Mouse (Mus musculus) embryo, embryonic 11 days (tissue): ENCODE measurements around the gene Olfr1128.
"Not testable (repeated sequence)": the region's sequence is repeated elsewhere in the genome, so short reads cannot be mapped to it uniquely, and the experiment has no call there.

Experiments used
- DNase-seq: peaks from one replicate; pipeline ENCODE4 v3.0.0-alpha.2; 2015

Gene Olfr1128

DNA sequence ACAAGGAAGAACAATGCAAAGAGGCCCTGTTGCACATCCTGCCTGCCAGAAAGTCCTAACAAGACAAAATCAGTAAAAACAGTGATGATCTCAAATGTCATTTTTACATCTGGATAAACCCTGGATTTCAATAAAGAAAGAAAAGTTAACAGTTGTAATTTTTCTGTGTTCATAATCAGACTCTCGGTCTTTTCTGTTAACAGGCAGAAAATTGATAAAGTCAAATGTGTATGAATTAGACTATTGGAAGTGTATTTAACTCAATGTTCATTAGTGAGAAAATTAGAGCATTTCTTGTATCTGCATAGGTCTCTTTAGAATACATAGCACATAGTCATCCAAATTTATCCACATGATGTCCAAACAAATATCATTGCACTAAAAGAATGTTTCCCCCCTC lies at the start of gene Olfr1128:
Olfr1128 (minus strand) TSS at position 101 of the 400 bp plus-strand sequence.
- no peak for DNase-seq

DNA sequence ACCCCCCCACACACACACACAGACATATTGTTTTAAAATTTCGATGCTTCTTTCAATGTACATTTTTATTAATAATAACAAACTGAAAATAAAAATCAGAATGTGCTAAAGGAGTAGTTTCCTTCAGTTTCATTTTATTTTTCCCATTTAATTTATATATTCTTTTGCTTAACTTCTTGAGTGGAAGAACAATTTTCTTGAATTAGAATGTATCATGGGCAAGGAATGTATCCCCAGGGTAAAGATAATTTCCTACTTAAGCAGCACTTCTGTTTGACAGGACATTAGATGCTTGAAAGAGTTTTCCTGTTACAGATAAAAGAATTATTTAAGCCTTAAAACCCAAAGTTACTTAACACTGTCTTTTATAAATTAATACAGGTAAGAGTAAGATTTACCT lies 28.3 kb upstream of the Olfr1128 start, which contains the start of gene Olfr1129:
Olfr1129 (plus strand) TSS at position 301 of the 400 bp plus-strand sequence.
- not testable (repeated sequence) for DNase-seq

DNA sequence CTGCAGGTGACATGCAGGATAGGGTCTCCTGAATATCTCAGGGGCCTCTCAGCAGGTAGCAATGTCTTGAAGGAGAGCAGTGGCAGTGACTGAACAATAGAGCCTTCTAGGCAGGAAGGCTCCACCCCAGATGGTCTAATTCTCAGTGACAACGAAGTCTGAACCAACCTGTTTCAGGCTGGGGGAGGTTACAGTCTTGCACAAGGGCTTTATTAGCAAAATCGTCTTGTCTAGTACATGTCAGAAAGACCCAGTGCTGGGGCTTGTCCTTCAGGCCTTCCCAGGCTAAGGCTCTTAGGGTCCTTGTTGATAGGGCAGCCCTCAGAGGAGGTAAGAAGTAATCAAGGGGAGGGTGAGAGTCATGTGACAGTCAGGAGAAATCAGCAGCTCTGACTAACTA lies 10.5 kb downstream of the Olfr1128 start:
- no peak for DNase-seq

DNA sequence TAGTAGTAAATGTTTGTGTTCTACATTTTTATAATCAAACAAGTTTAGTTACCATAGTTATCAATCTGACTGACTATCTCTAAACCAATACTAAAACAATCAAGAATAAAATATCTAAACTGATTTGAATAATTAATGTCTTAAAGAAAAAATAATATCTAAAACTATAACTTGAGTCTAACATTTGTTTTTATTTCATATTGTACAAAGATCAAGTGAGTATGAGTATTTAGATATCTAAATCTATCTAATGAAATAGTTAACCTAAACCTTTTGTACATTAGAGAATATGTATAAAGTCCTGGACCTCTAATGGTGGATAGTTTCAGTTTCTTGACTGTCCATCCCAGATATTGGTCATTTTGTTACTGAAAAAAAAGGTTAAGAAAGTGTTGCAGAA lies 13.8 kb downstream of the Olfr1128 start, which contains the start of gene Olfr153:
Olfr153 (plus strand) TSS at position 301 of the 400 bp plus-strand sequence.
- no peak for DNase-seq

DNA sequence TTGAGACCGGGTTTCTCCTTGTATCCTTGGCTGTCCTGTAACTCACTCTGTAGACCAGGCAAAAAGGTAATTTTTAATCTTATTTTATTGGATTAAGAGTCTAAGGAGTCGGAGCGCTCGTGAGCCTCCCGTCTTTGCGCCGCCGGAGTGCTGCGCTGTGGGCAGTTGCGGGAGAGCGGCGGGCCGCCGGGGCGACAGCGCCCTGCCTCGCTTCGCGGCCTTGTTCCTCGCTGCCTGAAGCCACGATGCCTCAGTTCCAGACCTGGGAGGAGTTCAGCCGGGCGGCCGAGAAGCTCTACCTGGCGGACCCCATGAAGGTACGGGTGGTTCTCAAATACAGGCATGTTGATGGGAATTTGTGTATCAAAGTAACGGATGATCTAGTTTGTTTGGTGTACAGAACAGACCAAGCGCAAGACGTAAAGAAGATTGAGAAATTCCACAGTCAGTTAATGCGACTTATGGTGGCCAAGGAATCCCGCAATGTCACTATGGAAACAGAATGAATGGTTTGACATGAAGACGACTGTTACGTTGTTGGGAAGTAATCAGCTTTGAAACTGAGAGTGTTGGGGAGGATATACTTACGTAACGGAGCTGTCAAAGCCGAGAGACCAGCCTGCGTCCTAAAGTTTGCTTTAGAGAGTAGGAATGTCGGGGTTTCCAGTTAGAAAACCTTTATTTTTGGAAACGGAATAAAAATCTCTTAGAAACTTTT lies 19.3 kb downstream of the Olfr1128 start:
- peak; percentile 61 for DNase-seq

DNA sequence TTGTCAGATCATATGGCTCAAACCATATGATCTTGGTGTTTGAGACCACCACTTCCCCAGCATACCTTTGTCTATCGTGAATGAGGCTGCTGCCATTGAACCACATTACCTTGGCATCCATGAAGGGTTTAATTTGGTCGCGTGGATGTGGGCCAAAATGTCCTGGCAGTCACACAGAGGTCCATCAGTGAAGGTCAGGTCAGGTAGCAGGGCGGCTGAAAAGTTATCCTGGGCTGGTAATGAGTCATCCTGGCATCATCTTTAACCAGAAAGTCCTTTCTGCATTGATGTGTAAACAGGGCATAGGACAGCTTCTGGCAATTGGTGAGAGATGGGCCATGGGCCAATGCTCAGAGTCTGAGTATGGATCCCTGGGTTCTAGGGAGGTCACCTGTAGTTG lies 24.7 kb downstream of the Olfr1128 start:
- DNase-seq = no peak

DNA sequence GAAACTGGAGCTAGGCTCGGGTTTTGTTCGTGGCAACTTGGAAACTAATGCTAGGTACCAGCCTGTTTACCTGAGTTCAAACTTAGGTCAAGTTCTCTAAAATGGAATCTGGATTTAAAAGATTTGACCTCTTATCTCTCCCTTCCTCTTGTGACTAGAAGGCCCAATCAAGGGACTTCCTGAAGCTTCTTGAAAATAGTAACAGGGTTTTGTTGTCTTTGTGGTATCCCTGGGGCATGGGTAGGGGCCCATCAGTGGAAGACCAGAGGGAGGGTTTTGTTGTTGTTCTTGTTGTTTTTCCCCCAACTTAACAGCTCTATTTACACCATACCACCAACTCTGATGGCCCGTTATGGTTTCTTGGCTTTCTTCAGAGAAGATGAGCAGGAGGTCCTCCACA lies 28.8 kb downstream of the Olfr1128 start:
- DNase-seq = no peak

DNA sequence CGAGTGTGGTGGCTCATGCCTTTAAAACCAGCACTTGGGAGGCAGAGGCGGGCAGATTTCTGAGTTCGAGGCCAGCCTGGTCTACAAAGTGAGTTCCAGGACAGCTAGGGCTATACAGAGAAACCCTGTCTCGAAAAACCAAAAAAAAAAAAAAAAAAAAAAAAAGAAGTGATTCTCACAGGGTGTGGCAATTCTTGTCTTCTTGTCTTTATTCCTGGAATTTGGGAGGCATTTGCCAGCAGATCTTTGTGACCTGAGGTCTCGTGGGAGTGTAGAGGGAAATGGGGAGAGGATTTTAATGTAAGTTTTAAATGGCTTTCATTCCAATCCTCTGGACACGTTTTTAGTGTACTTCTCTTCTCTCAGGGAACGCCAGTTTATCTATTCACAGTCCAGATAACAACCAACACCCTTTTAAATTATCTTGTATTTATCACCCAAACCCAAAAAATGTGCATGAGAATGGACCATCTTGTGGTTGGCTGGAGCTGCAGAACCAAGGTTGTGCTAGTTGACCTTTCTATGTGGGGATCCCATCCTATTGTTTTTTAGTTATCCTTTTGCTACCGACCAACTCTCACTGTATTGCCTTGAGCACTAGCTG lies 29.8 kb downstream of the Olfr1128 start:
- DNase-seq = no peak

DNA sequence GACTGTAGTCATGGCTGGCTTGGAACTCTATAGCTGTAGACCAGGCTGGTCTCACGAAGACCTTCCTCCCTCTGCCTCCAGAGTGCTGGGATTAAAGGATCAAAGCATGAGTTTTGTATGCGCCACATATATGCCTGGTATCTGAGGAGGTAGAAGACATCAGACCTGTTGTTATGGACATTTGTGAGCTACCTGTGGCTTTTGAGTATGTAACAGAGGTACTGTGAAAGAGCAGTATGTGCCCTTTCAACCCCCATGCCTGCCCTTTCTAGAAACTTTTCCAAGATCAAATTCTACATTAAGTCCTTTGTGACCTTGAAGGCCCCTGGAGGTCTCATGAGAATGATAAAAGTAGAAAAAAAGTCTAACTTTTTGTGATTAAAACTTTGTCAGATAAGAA lies 30.3 kb downstream of the Olfr1128 start:
- DNase-seq = no peak

DNA sequence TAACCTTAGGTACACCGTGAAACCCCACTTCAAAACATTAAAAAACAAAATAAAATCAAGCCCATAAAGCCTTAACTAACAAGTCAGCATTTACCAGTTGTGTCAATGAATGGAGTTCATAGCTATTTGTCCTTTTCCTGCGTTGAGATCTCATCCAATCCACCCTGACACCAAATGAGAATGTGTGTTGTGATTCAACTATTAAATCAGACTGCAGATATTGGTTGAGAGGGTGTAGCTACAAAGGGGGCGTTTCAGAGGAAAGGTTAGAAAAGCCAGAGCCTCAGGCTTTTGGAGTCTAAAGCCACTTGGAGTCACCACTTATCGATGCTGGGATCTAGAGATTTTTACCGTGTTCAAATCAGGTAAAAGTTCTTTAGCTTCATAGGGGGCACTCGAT lies 39.1 kb downstream of the Olfr1128 start, which contains the start of gene Pramel6:
Pramel6 (plus strand) TSS at position 301 of the 400 bp plus-strand sequence.
- no peak for DNase-seq

DNA sequence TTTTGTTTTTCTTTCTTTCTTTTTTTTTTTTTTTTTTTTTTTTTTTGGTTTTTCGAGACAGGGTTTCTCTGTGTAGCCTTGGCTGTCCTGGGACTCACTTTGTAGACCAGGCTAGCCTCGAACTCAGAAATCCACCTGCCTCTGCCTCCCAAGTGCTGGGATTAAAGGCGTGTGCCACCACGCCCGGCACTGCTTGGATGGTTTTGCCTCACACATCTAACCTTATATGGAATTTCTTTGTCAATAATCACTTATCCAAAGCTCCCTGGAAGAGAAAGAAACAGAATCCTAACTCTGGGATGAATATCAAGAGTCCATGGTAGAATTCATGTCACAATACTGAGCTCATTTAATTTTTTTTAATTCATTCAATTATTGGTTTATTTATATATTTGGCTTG lies 48.3 kb downstream of the Olfr1128 start, which contains the start of gene Pramel7:
Pramel7 (minus strand) TSS at position 101 of the 400 bp plus-strand sequence.
- DNase-seq = not testable (repeated sequence)
